Mouse (Mus musculus): Measurements from ENCODE around the gene Ttc28. TPM values are rescaled to one million over a fixed set of nuclear protein-coding genes. Genes with fewer than 3 reads are reported as not detected.
A peak's percentile ranks its signal among the peaks of the same experiment; 100 is the strongest.

Ttc28 gene
- polyA plus RNA-seq, 1 experiment, result 3.4 TPM

- H3ac ChIP-seq (ENCODE audit: control insufficient read depth, insufficient read length, low read depth), result no peak overlapping the region
- H3K27me3 ChIP-seq (ENCODE audit: control insufficient read depth, insufficient read depth, insufficient read length), result no peaks in the 10 kb centered on the region
- H3K79me2 ChIP-seq (ENCODE audit: control insufficient read depth, insufficient read depth), result no peaks in the 10 kb centered on the region
- TF ChIP-seq MYOG (IDR thresholded peaks at IDR 0.05; ENCODE audit: control insufficient read depth, extremely low read depth, insufficient read length) (no peak), MAX (IDR thresholded peaks at IDR 0.05) (no peak), FOSL1 (IDR thresholded peaks at IDR 0.05; ENCODE audit: insufficient read depth, low read length, poor library complexity, severe bottlenecking) (no peak), MYOD1 (IDR thresholded peaks at IDR 0.05; ENCODE audit: control insufficient read depth, insufficient read length, low read depth) (no peak), CEBPB (IDR thresholded peaks at IDR 0.05; ENCODE audit: low read depth) (no peak), USF1 (IDR thresholded peaks at IDR 0.05; ENCODE audit: low read depth) (no peak), CTCF (IDR thresholded peaks at IDR 0.05; ENCODE audit: control insufficient read depth, insufficient read depth, insufficient read length) (no peak)
- no peak overlapping the region for H3K4me3 ChIP-seq (ENCODE audit: insufficient read depth, poor library complexity, severe bottlenecking)
- no peaks in the 10 kb centered on the region for H3K79me3 ChIP-seq (ENCODE audit: low read depth)
- no peaks in the 10 kb centered on the region for H3K36me3 ChIP-seq (ENCODE audit: control insufficient read depth, insufficient read depth)
Observed at GRCm38 (mm10) chr5:111054848-111055428, 175.3 kb downstream of the Ttc28 start.

GRCm38 (mm10) chr5:111055507-111055906, 175.9 kb downstream of the Ttc28 start:
- no peak overlapping the region for H3K4me3 ChIP-seq (ENCODE audit: insufficient read depth, poor library complexity, severe bottlenecking)
- no peak for TF ChIP-seq FOSL1 (IDR thresholded peaks at IDR 0.05; ENCODE audit: insufficient read depth, low read length, poor library complexity, severe bottlenecking)

GRCm38 (mm10) chr5:111057084-111057483, 177.5 kb downstream of the Ttc28 start:
- Histone ChIP-seq H3K36me3 (ENCODE audit: control insufficient read depth, insufficient read depth) (no peaks in the 10 kb centered on the region), H3ac (ENCODE audit: control insufficient read depth, insufficient read length, low read depth) (no peak overlapping the region), H3K4me3 (ENCODE audit: insufficient read depth, poor library complexity, severe bottlenecking) (no peak overlapping the region), H3K79me2 (ENCODE audit: control insufficient read depth, insufficient read depth) (no peaks in the 10 kb centered on the region), H3K79me3 (ENCODE audit: low read depth) (no peaks in the 10 kb centered on the region), H3K27me3 (ENCODE audit: control insufficient read depth, insufficient read depth, insufficient read length) (no peaks in the 10 kb centered on the region)
- TF ChIP-seq USF1 (IDR thresholded peaks at IDR 0.05; ENCODE audit: low read depth) (no peak), MYOD1 (IDR thresholded peaks at IDR 0.05; ENCODE audit: control insufficient read depth, insufficient read length, low read depth) (no peak), CEBPB (IDR thresholded peaks at IDR 0.05; ENCODE audit: low read depth) (no peak), CTCF (IDR thresholded peaks at IDR 0.05; ENCODE audit: control insufficient read depth, insufficient read depth, insufficient read length) (no peak), MYOG (IDR thresholded peaks at IDR 0.05; ENCODE audit: control insufficient read depth, extremely low read depth, insufficient read length) (no peak), FOSL1 (IDR thresholded peaks at IDR 0.05; ENCODE audit: insufficient read depth, low read length, poor library complexity, severe bottlenecking) (no peak), MAX (IDR thresholded peaks at IDR 0.05) (no peak)

More at GRCm38 (mm10) chr5:111055507-111055906, 175.9 kb downstream of the Ttc28 start:
- Histone ChIP-seq H3K36me3 (ENCODE audit: control insufficient read depth, insufficient read depth) (no peaks in the 10 kb centered on the region), H3ac (ENCODE audit: control insufficient read depth, insufficient read length, low read depth) (no peak overlapping the region), H3K27me3 (ENCODE audit: control insufficient read depth, insufficient read depth, insufficient read length) (no peaks in the 10 kb centered on the region), H3K79me3 (ENCODE audit: low read depth) (no peaks in the 10 kb centered on the region), H3K79me2 (ENCODE audit: control insufficient read depth, insufficient read depth) (no peaks in the 10 kb centered on the region)

GRCm38 (mm10) chr5:111058401-111059139, 179.0 kb downstream of the Ttc28 start:
- H3K27me3 ChIP-seq (ENCODE audit: control insufficient read depth, insufficient read depth, insufficient read length), result no peaks in the 10 kb centered on the region
- no peaks in the 10 kb centered on the region for H3K79me3 ChIP-seq (ENCODE audit: low read depth)
- no peak overlapping the region for H3K4me3 ChIP-seq (ENCODE audit: insufficient read depth, poor library complexity, severe bottlenecking)
- TF ChIP-seq FOSL1 (IDR thresholded peaks at IDR 0.05; ENCODE audit: insufficient read depth, low read length, poor library complexity, severe bottlenecking) (no peak), MYOG (IDR thresholded peaks at IDR 0.05; ENCODE audit: control insufficient read depth, extremely low read depth, insufficient read length) (no peak), MAX (IDR thresholded peaks at IDR 0.05) (no peak), MYOD1 (IDR thresholded peaks at IDR 0.05; ENCODE audit: control insufficient read depth, insufficient read length, low read depth) (no peak), CEBPB (IDR thresholded peaks at IDR 0.05; ENCODE audit: low read depth) (no peak), USF1 (IDR thresholded peaks at IDR 0.05; ENCODE audit: low read depth) (no peak), CTCF (IDR thresholded peaks at IDR 0.05; ENCODE audit: control insufficient read depth, insufficient read depth, insufficient read length) (no peak)
- no peak overlapping the region for H3ac ChIP-seq (ENCODE audit: control insufficient read depth, insufficient read length, low read depth)
- H3K79me2 ChIP-seq (ENCODE audit: control insufficient read depth, insufficient read depth), result no peaks in the 10 kb centered on the region
- H3K36me3 ChIP-seq (ENCODE audit: control insufficient read depth, insufficient read depth), result no peaks in the 10 kb centered on the region

GRCm38 (mm10) chr5:111059140-111059921, 179.7 kb downstream of the Ttc28 start:
- no peaks in the 10 kb centered on the region for H3K27me3 ChIP-seq (ENCODE audit: control insufficient read depth, insufficient read depth, insufficient read length)
- H3ac ChIP-seq (ENCODE audit: control insufficient read depth, insufficient read length, low read depth), result no peak overlapping the region
- TF ChIP-seq CEBPB (IDR thresholded peaks at IDR 0.05; ENCODE audit: low read depth) (peak; percentile 32), MYOG (IDR thresholded peaks at IDR 0.05; ENCODE audit: control insufficient read depth, extremely low read depth, insufficient read length) (no peak), MYOD1 (IDR thresholded peaks at IDR 0.05; ENCODE audit: control insufficient read depth, insufficient read length, low read depth) (no peak), MAX (IDR thresholded peaks at IDR 0.05) (peak; percentile 20), CTCF (IDR thresholded peaks at IDR 0.05; ENCODE audit: control insufficient read depth, insufficient read depth, insufficient read length) (no peak), FOSL1 (IDR thresholded peaks at IDR 0.05; ENCODE audit: insufficient read depth, low read length, poor library complexity, severe bottlenecking) (no peak), USF1 (IDR thresholded peaks at IDR 0.05; ENCODE audit: low read depth) (peak; percentile 80)
- no peak overlapping the region for H3K4me3 ChIP-seq (ENCODE audit: insufficient read depth, poor library complexity, severe bottlenecking)
- no peaks in the 10 kb centered on the region for H3K79me3 ChIP-seq (ENCODE audit: low read depth)
- no peaks in the 10 kb centered on the region for H3K36me3 ChIP-seq (ENCODE audit: control insufficient read depth, insufficient read depth)
- no peaks in the 10 kb centered on the region for H3K79me2 ChIP-seq (ENCODE audit: control insufficient read depth, insufficient read depth)
